Mouse (Mus musculus) stomach, postnatal 0 days (tissue): Measurements from ENCODE around the gene Taar4. TPM values are rescaled to one million over a fixed set of nuclear protein-coding genes. Genes with fewer than 3 reads are reported as not detected.

Experiments used
- ATAC-seq: fragments of 200-750 bp; cut with Nextera tagmentation; 2 replicates; pipeline ENCODE4 v1.8.0; 2017; ENCODE audit not compliant: low FRiP score, low TSS enrichment
- DNase-seq: peaks from one replicate; pipeline ENCODE4 v3.0.0-alpha.2; 2016; ENCODE audit warnings: low spot score
- H3K27ac ChIP-seq: fragments of 300-500 bp; sonication (generic); replicated peaks from 2 replicates; pipeline ENCODE4 v1.5.1; 2014; ENCODE audit warnings: mild to moderate bottlenecking, control low read depth
- H3K27me3 ChIP-seq: fragments of 300-500 bp; sonication (generic); 2 replicates; pipeline ENCODE4 v1.6.1; 2014; ENCODE audit warnings: low read length; ENCODE audit not compliant: control insufficient read depth, insufficient read depth
- H3K36me3 ChIP-seq: fragments of 300-500 bp; sonication (generic); 2 replicates; pipeline ENCODE4 v1.6.1; 2014; ENCODE audit warnings: low read length, mixed read lengths; ENCODE audit not compliant: control insufficient read depth, insufficient read depth
- H3K4me1 ChIP-seq: fragments of 300-500 bp; sonication (generic); replicated peaks from 2 replicates; pipeline ENCODE4 v1.6.1; 2014; ENCODE audit warnings: antibody characterized with exemption; ENCODE audit not compliant: control insufficient read depth, insufficient read depth
- H3K4me2 ChIP-seq: fragments of 300-500 bp; sonication (generic); replicated peaks from 2 replicates; pipeline ENCODE4 v1.6.1; 2014; ENCODE audit warnings: low read depth, mild to moderate bottlenecking, control low read depth, moderate library complexity
- H3K4me3 ChIP-seq: fragments of 300-500 bp; sonication (generic); 2 replicates; pipeline ENCODE4 v1.5.1; 2014; ENCODE audit warnings: low read depth, low read length, control low read depth
- H3K9ac ChIP-seq: fragments of 300-500 bp; sonication (generic); 2 replicates; pipeline ENCODE4 v1.6.1; 2014; ENCODE audit warnings: mild to moderate bottlenecking, low read length, control low read depth, mixed read lengths
- H3K9me3 ChIP-seq: fragments of 300-500 bp; sonication (generic); 2 replicates; pipeline ENCODE4 v1.6.1; 2016; ENCODE audit warnings: low read length; ENCODE audit not compliant: control insufficient read depth
- CTCF ChIP-seq: IDR thresholded peaks from 2 replicates; pipeline ENCODE4 v1.5.1; 2016; ENCODE audit warnings: antibody characterized with exemption, low read depth, mild to moderate bottlenecking, moderate library complexity
- EP300 ChIP-seq: optimal IDR thresholded peaks from 2 replicates; pipeline ENCODE3; 2016; ENCODE audit warnings: antibody characterized with exemption
- WGBS: fragments of 180-500 bp; shearing (Covaris S2); extraction: QIAGEN DNeasy Blood & Tissue Kit; methylation state at CpG from one replicate; pipeline ENCODE4 v1.1.7; 2014; 5-methylcytosine and 5-hydroxymethylcytosine counted together
- polyA plus RNA-seq: library from polyadenylated mRNA; unstranded; fragments of >200 nt; fragmentation: Nextera tagmentation; extraction: Ambion mirVana; gene quantifications from 2 replicates; pipeline ENCODE4 v1.2.1, GENCODE M21; 2015

Taar4 gene
- polyA plus RNA-seq, 1 experiment from 2014 or later = not detected

DNA sequence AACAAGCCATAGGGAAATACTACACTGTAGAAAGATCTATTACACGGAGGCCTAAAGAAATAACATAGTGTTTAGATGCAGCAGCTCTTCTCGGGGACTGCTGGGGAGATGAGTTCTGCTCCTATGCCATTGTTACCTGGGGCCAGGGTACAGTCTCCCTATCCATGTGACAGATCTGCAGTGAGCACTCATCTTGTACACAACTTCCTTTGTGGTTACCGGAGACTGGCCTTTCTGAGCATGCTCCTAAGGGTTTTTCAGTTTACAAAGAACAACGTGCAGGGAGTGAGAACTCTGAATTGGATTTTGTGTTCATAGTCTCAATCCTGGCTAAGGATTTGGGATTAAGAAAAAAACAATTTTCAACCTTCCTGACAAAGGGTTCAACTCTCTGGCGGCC lies 26.1 kb downstream of the Taar4 start:
- WGBS = 82% methylated on average over 5 of the region's 5 CpGs
- H3K9me3 ChIP-seq = no peaks in the 10 kb centered on the region
- H3K4me3 ChIP-seq = no peak overlapping the region
- H3K4me2 ChIP-seq = no peak overlapping the region
- H3K4me1 ChIP-seq = no peaks in the 10 kb centered on the region
- H3K36me3 ChIP-seq = no peaks in the 10 kb centered on the region
- ATAC-seq = no peak
- TF ChIP-seq EP300 (no peak), CTCF (no peak)
- H3K9ac ChIP-seq = no peak overlapping the region
- no peak overlapping the region for H3K27ac ChIP-seq
- no peaks in the 10 kb centered on the region for H3K27me3 ChIP-seq
- DNase-seq = no peak

DNA sequence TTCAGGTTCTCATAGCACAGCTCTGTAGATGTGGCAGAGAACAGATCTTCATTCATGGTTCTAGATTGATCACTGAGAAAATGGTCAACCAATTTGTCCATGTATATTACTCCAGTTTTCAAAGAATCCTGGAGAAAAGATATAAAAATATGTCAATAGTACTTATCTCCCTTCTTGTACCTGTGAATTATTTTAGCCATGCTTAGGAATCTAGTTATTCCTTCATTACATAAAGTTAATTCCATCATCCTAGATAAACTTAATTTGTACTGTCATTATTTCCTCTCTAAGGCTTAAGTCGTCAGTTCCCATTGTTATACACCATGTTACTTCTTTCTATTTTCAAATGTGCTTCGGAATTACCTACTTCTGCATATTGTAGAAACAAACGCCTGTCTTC lies 33.1 kb downstream of the Taar4 start, which contains the start of gene Taar7a:
Gene Taar7a, minus strand, starts transcription at position 101 of the 400 bp plus-strand sequence.
- Histone ChIP-seq H3K4me1 (no peaks in the 10 kb centered on the region), H3K9ac (no peak within 1 kb of the TSS), H3K27ac (no peak within 1 kb of the TSS), H3K4me2 (no peak within 1 kb of the TSS), H3K4me3 (no peak within 1 kb of the TSS), H3K9me3 (no peaks in the 10 kb centered on the region), H3K27me3 (no peaks in the 10 kb centered on the region), H3K36me3 (no peaks in the 10 kb centered on the region)
- no peak for DNase-seq
- TF ChIP-seq CTCF = no peak
- TF ChIP-seq EP300 = no peak
- 85% methylated on average over 3 of the region's 3 CpGs for WGBS
- ATAC-seq = no peak

DNA sequence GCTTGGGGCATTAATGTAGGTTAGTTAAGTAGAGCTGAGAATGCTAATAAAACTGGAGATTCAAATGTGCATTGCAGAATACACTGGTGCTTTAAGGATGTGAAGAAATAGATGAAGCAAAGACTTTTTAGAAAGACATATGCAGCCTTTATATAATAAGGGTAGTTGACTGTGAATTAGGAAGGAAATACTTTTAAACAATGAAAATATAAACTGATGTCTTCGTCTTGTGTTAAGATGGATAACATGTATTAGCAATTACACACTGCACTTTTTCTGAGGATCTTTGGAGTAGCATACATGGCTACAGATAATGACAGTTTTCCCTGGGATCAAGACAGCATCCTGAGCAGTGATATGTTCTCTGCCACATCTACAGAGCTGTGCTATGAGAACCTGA lies 39.3 kb downstream of the Taar4 start, which contains the start of gene Taar7b:
Gene Taar7b, plus strand, starts transcription at position 301 of the 400 bp plus-strand sequence.
- H3K36me3 ChIP-seq = no peaks in the 10 kb centered on the region
- TF ChIP-seq CTCF (no peak), EP300 (no peak)
- no peak within 1 kb of the TSS for H3K9ac ChIP-seq
- DNase-seq = no peak
- H3K27ac ChIP-seq = no peak within 1 kb of the TSS
- H3K9me3 ChIP-seq = no peaks in the 10 kb centered on the region
- H3K4me3 ChIP-seq = no peak within 1 kb of the TSS
- no peak for ATAC-seq
- no peak within 1 kb of the TSS for H3K4me2 ChIP-seq
- no peaks in the 10 kb centered on the region for H3K4me1 ChIP-seq
- H3K27me3 ChIP-seq = no peaks in the 10 kb centered on the region
- 55% methylated on average over 1 of the region's 1 CpGs for WGBS

DNA sequence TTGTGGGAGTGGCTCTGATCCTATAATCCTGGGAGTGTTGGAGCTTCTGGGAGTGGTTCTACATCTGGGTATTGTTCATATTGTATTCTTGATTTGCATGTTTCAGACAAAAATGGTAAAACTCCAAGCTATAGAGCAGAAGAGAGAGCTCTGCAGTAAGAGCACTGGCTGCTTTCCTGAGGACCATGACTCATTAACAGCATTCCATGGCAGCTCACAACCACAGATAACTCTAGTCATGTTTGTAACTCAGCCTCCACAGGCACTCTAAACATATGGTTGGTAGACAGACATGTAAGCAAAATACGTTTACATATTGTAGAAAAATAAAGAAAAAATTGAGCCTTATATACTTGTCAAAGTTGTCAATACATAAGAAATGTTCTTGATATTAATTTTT lies 46.1 kb downstream of the Taar4 start:
- DNase-seq = no peak
- 64% methylated on average over 1 of the region's 1 CpGs for WGBS
- Histone ChIP-seq H3K4me3 (no peak overlapping the region), H3K4me2 (no peak overlapping the region), H3K9ac (no peak overlapping the region), H3K4me1 (no peaks in the 10 kb centered on the region), H3K27ac (no peak overlapping the region), H3K27me3 (no peaks in the 10 kb centered on the region), H3K9me3 (no peaks in the 10 kb centered on the region), H3K36me3 (no peaks in the 10 kb centered on the region)
- ATAC-seq = no peak
- TF ChIP-seq EP300 (no peak), CTCF (no peak)

DNA sequence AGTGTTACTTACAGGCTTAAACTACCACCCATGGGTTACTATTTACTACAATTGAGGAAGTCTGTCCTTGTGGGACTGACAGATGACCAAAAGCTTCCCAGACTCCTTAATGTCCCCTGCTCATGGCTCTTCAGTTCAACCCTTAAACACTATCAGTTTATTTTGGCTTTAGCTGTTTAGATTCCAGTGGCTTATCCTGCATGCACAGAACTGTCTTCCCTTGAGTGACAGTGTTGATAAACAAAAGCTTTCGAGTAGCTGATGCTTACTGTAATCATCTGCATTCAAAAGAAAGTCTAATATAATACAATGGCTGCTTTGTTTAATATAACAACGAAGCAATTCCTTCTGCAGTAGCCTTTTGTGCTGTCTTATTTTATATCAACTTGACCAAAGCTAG lies 46.7 kb downstream of the Taar4 start:
- no peaks in the 10 kb centered on the region for H3K36me3 ChIP-seq
- no peaks in the 10 kb centered on the region for H3K27me3 ChIP-seq
- no peaks in the 10 kb centered on the region for H3K9me3 ChIP-seq
- H3K4me2 ChIP-seq = no peak overlapping the region
- no peak overlapping the region for H3K27ac ChIP-seq
- H3K4me3 ChIP-seq = no peak overlapping the region
- TF ChIP-seq CTCF = no peak
- no peak for TF ChIP-seq EP300
- H3K4me1 ChIP-seq = no peaks in the 10 kb centered on the region
- DNase-seq (no peak), ATAC-seq (no peak)
- H3K9ac ChIP-seq = no peak overlapping the region
- 21% methylated on average over 2 of the region's 2 CpGs for WGBS

DNA sequence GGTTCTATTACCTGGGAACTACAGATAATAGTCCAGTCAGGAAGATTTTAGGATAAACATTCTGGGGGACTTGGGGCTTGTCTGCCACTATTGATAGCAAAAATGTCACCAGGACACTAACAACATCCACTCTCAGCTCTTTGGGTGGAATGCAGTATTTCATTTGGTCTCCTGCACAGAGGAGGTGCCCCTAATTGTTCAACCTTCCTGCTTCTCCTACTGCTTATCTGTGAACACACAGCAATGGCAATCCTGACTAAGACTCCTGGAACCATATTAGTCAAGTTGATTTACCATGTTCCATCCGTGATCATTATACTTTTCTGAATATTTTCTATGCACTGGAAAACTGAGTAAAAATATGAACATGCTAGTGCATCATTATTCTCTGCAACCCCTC lies 47.8 kb downstream of the Taar4 start:
- Histone ChIP-seq H3K27ac (no peak overlapping the region), H3K4me3 (no peak overlapping the region), H3K9ac (no peak overlapping the region), H3K4me1 (no peaks in the 10 kb centered on the region), H3K4me2 (no peak overlapping the region), H3K36me3 (no peaks in the 10 kb centered on the region), H3K9me3 (no peaks in the 10 kb centered on the region), H3K27me3 (no peaks in the 10 kb centered on the region)
- ATAC-seq = no peak
- no peak for DNase-seq
- WGBS = 82% methylated on average over 1 of the region's 1 CpGs
- TF ChIP-seq CTCF (no peak), EP300 (no peak)

Other genes with a start within 250 kb of the Taar4 start
- gene Rps12, start 173.2 kb upstream of the Taar4 start, polyA plus RNA-seq = 176 and 215 TPM in 2 replicates
- gene Slc18b1, start 163.5 kb upstream of the Taar4 start, polyA plus RNA-seq = 9.2 and 9.4 TPM in 2 replicates
- gene Vnn3, start 109.0 kb upstream of the Taar4 start, polyA plus RNA-seq = 0.46 and 0.57 TPM in 2 replicates
- 2.3 and 3.0 TPM in 2 replicates for gene Vnn1, start 65.8 kb upstream of the Taar4 start, polyA plus RNA-seq
- not detected in 2 replicates for gene Taar1, start 40.1 kb upstream of the Taar4 start, polyA plus RNA-seq
- not detected in 2 replicates for gene Taar2, start 21.9 kb upstream of the Taar4 start, polyA plus RNA-seq
- not detected in 2 replicates for gene Taar3, start 10.9 kb upstream of the Taar4 start, polyA plus RNA-seq
- gene Taar5, start 10.2 kb downstream of the Taar4 start, polyA plus RNA-seq = not detected in 2 replicates
- not detected in 2 replicates for gene Taar6, start 25.2 kb downstream of the Taar4 start, polyA plus RNA-seq
- not detected in 2 replicates for gene Taar7a, start 33.0 kb downstream of the Taar4 start, polyA plus RNA-seq
- gene Taar7b, start 39.4 kb downstream of the Taar4 start, polyA plus RNA-seq = not detected in 2 replicates
- not detected in 2 replicates for gene Taar7d, start 66.7 kb downstream of the Taar4 start, polyA plus RNA-seq
- not detected in 2 replicates for gene Taar7e, start 77.1 kb downstream of the Taar4 start, polyA plus RNA-seq
- gene Taar7f, start 89.0 kb downstream of the Taar4 start, polyA plus RNA-seq = not detected in 2 replicates
- gene Taar8a, start 116.0 kb downstream of the Taar4 start, polyA plus RNA-seq = not detected in 2 replicates
- gene Taar8b, start 131.8 kb downstream of the Taar4 start, polyA plus RNA-seq = not detected in 2 replicates
- gene Taar8c, start 141.4 kb downstream of the Taar4 start, polyA plus RNA-seq = not detected in 2 replicates
- not detected in 2 replicates for gene Taar9, start 149.0 kb downstream of the Taar4 start, polyA plus RNA-seq
- 73.3 and 82.1 TPM in 2 replicates for gene Stx7, start 188.8 kb downstream of the Taar4 start, polyA plus RNA-seq